Mouse (Mus musculus) erythroblast, embryonic 14.5 days (primary cell): Measurements from ENCODE around the gene Cdc37l1.

Source experiments
- GATA1 ChIP-seq: IDR thresholded peaks from 2 replicates; pipeline ENCODE4 v1.6.1; 2012; ENCODE audit warnings: low read length, inconsistent platforms, mixed read lengths
- TAL1 ChIP-seq: IDR thresholded peaks from 3 replicates; pipeline ENCODE4 v1.6.1; 2012; ENCODE audit warnings: low read length, inconsistent platforms, mixed read lengths

GRCm38 (mm10) chr19:29008069-29008706 lies 18.0 kb downstream of the Cdc37l1 start:
- no peak for TF ChIP-seq TAL1
- no peak for TF ChIP-seq GATA1
